Mouse (Mus musculus): ENCODE results near the gene Lsamp.

Lsamp gene

GRCm38 (mm10) chr16:41764285-41764684 is 1780.1 kb downstream of the Lsamp start:
- in situ Hi-C loops (cut with MboI; ENCODE audit: low pct_unique_long_range_greater_than_20kb in 1 of 2, low sequenced_read_pairs in 2 of 2, unreplicated experiment in 1 of 2): no loop called here

GRCm38 (mm10) chr16:41771427-41772125 is 1787.4 kb downstream of the Lsamp start:
- in situ Hi-C loops (cut with MboI; ENCODE audit: low pct_unique_long_range_greater_than_20kb in 1 of 2, low sequenced_read_pairs in 2 of 2, unreplicated experiment in 1 of 2): no loop called here

GRCm38 (mm10) chr16:41777586-41777985 is 1793.4 kb downstream of the Lsamp start:
- in situ Hi-C loops (cut with MboI; ENCODE audit: low pct_unique_long_range_greater_than_20kb in 1 of 2, low sequenced_read_pairs in 2 of 2, unreplicated experiment in 1 of 2): no loop called here

- in situ Hi-C loops (cut with MboI; ENCODE audit: low pct_unique_long_range_greater_than_20kb in 1 of 2, low sequenced_read_pairs in 2 of 2, unreplicated experiment in 1 of 2): no loop called here
Observed at GRCm38 (mm10) chr16:41785600-41785999, 1801.4 kb downstream of the Lsamp start.

- in situ Hi-C loops (cut with MboI; ENCODE audit: low pct_unique_long_range_greater_than_20kb in 1 of 2, low sequenced_read_pairs in 2 of 2, unreplicated experiment in 1 of 2): no loop called here
Observed at GRCm38 (mm10) chr16:41786704-41787103, 1802.5 kb downstream of the Lsamp start.

- in situ Hi-C loops (cut with MboI; ENCODE audit: low pct_unique_long_range_greater_than_20kb in 1 of 2, low sequenced_read_pairs in 2 of 2, unreplicated experiment in 1 of 2): no loop called here
Observed at GRCm38 (mm10) chr16:41787146-41787545, 1803.0 kb downstream of the Lsamp start.

- in situ Hi-C loops (cut with MboI; ENCODE audit: low pct_unique_long_range_greater_than_20kb in 1 of 2, low sequenced_read_pairs in 2 of 2, unreplicated experiment in 1 of 2): no loop called here
Observed at GRCm38 (mm10) chr16:41790016-41790415, 1805.9 kb downstream of the Lsamp start.

- in situ Hi-C loops (cut with MboI; ENCODE audit: low pct_unique_long_range_greater_than_20kb in 1 of 2, low sequenced_read_pairs in 2 of 2, unreplicated experiment in 1 of 2): no loop called here
Observed at GRCm38 (mm10) chr16:41820369-41820768, 1836.2 kb downstream of the Lsamp start.

- in situ Hi-C loops (cut with MboI; ENCODE audit: low pct_unique_long_range_greater_than_20kb in 1 of 2, low sequenced_read_pairs in 2 of 2, unreplicated experiment in 1 of 2): loop anchor here in 1 of 2 experiments (25.0 kb wide), 1 partner anchor 565 kb away; no protein-coding TSS in a partner anchor
Observed at GRCm38 (mm10) chr16:41826899-41827604, 1842.9 kb downstream of the Lsamp start.

- in situ Hi-C loops (cut with MboI; ENCODE audit: low pct_unique_long_range_greater_than_20kb in 1 of 2, low sequenced_read_pairs in 2 of 2, unreplicated experiment in 1 of 2): loop anchor here in 1 of 2 experiments (25.0 kb wide), 1 partner anchor 565 kb away; no protein-coding TSS in a partner anchor
Observed at GRCm38 (mm10) chr16:41827605-41827948, 1843.4 kb downstream of the Lsamp start.

- in situ Hi-C loops (cut with MboI; ENCODE audit: low pct_unique_long_range_greater_than_20kb in 1 of 2, low sequenced_read_pairs in 2 of 2, unreplicated experiment in 1 of 2): loop anchor here in 1 of 2 experiments (25.0 kb wide), 1 partner anchor 572 kb away; no protein-coding TSS in a partner anchor
Observed at GRCm38 (mm10) chr16:41834637-41835036, 1850.5 kb downstream of the Lsamp start.

- in situ Hi-C loops (cut with MboI; ENCODE audit: low pct_unique_long_range_greater_than_20kb in 1 of 2, low sequenced_read_pairs in 2 of 2, unreplicated experiment in 1 of 2): loop anchor here in 1 of 2 experiments (25.0 kb wide), 1 partner anchor 573 kb away; no protein-coding TSS in a partner anchor
Observed at GRCm38 (mm10) chr16:41835745-41836144, 1851.6 kb downstream of the Lsamp start.

GRCm38 (mm10) chr16:41839751-41840404 is 1855.7 kb downstream of the Lsamp start:
- in situ Hi-C loops (cut with MboI; ENCODE audit: low pct_unique_long_range_greater_than_20kb in 1 of 2, low sequenced_read_pairs in 2 of 2, unreplicated experiment in 1 of 2): loop anchor here in 1 of 2 experiments (25.0 kb wide), 1 partner anchor 578 kb away; no protein-coding TSS in a partner anchor

- in situ Hi-C loops (cut with MboI; ENCODE audit: low pct_unique_long_range_greater_than_20kb in 1 of 2, low sequenced_read_pairs in 2 of 2, unreplicated experiment in 1 of 2): loop anchor here in 1 of 2 experiments (25.0 kb wide), 1 partner anchor 585 kb away; no protein-coding TSS in a partner anchor
Observed at GRCm38 (mm10) chr16:41846903-41847302, 1862.7 kb downstream of the Lsamp start.

- in situ Hi-C loops (cut with MboI; ENCODE audit: low pct_unique_long_range_greater_than_20kb in 1 of 2, low sequenced_read_pairs in 2 of 2, unreplicated experiment in 1 of 2): no loop called here
Observed at GRCm38 (mm10) chr16:41871917-41872593, 1887.9 kb downstream of the Lsamp start.

- in situ Hi-C loops (cut with MboI; ENCODE audit: low pct_unique_long_range_greater_than_20kb in 1 of 2, low sequenced_read_pairs in 2 of 2, unreplicated experiment in 1 of 2): no loop called here
Observed at GRCm38 (mm10) chr16:41888546-41889165, 1904.5 kb downstream of the Lsamp start.

GRCm38 (mm10) chr16:41900783-41901182 is 1916.6 kb downstream of the Lsamp start:
- in situ Hi-C loops (cut with MboI; ENCODE audit: low pct_unique_long_range_greater_than_20kb in 1 of 2, low sequenced_read_pairs in 2 of 2, unreplicated experiment in 1 of 2): no loop called here

GRCm38 (mm10) chr16:41903654-41904053 is 1919.5 kb downstream of the Lsamp start:
- in situ Hi-C loops (cut with MboI; ENCODE audit: low pct_unique_long_range_greater_than_20kb in 1 of 2, low sequenced_read_pairs in 2 of 2, unreplicated experiment in 1 of 2): no loop called here

Measured in mouse embryonic stem cell (cell line).